Mouse (Mus musculus): Measurements from ENCODE around the gene 4931440F15Rik. TPM values are rescaled to one million over a fixed set of nuclear protein-coding genes. Genes with fewer than 3 reads are reported as not detected.

4931440F15Rik gene
- polyA plus RNA-seq (2012; rRNA removed), result 0.07 TPM in 2 replicates

GRCm38 (mm10) chr11:29825271-29825718 lies at the start of gene 4931440F15Rik:
Gene 4931440F15Rik (minus strand): TSS chr11:29825668.

Other genes with a start within 250 kb of the 4931440F15Rik start
- 43.7 and 59.6 TPM in 2 replicates for gene Rtn4, start 132.7 kb downstream of the 4931440F15Rik start, polyA plus RNA-seq (2012; rRNA removed)
- 0.07 and 0.10 TPM in 2 replicates for gene Eml6, start 200.4 kb upstream of the 4931440F15Rik start, polyA plus RNA-seq (2012; rRNA removed)